Mouse (Mus musculus) cortical plate, adult 2 months (tissue): ENCODE data around the gene Tshr. TPM values are rescaled to one million over a fixed set of nuclear protein-coding genes. Genes with fewer than 3 reads are reported as not detected.
"Not testable (repeated sequence)": the region's sequence is repeated elsewhere in the genome, so short reads cannot be mapped to it uniquely, and the experiment has no call there.

Experiments
- H3K27ac ChIP-seq: fragments of 200-500 bp; 2 replicates; pipeline ENCODE4 v1.5.1; 2012; ENCODE audit warnings: low read length, control low read depth, inconsistent platforms; ENCODE audit not compliant: insufficient read depth
- H3K4me1 ChIP-seq: fragments of 200-500 bp; 2 replicates; pipeline ENCODE4 v1.6.1; 2011; ENCODE audit warnings: low read length; ENCODE audit not compliant: control insufficient read depth, insufficient read depth
- H3K4me3 ChIP-seq: fragments of 200-500 bp; 2 replicates; pipeline ENCODE4 v1.5.1; 2011; ENCODE audit warnings: mild to moderate bottlenecking, low read length, control low read depth; ENCODE audit not compliant: insufficient read depth
- CTCF ChIP-seq: fragments of 200-500 bp; IDR thresholded peaks from 2 replicates; pipeline ENCODE4 v1.5.1; 2011; ENCODE audit warnings: mild to moderate bottlenecking, control low read depth, low read length; ENCODE audit not compliant: insufficient read depth; ENCODE audit errors: extremely low read depth
- POLR2A ChIP-seq: fragments of 200-500 bp; IDR thresholded peaks from 2 replicates; pipeline ENCODE4 v1.6.1; 2011; ENCODE audit warnings: mild to moderate bottlenecking, low read length, control low read depth; ENCODE audit not compliant: insufficient read depth; ENCODE audit errors: extremely low read depth
- polyA plus RNA-seq: library from polyadenylated mRNA; depleted of rRNA; stranded (reverse); fragments of >200 nt; gene quantifications from 2 replicates; pipeline ENCODE4 v1.2.3, GENCODE M21; 2012

Tshr gene
- polyA plus RNA-seq, 1 experiment = 0.23 TPM

- Histone ChIP-seq H3K27ac (no peak overlapping the region), H3K4me1 (peaks cover 2% of the 10 kb centered on the region; the same call in 1 of the 2 replicates), H3K4me3 (no peak overlapping the region)
- no peak for TF ChIP-seq CTCF
- no peak for TF ChIP-seq POLR2A
Measured at GRCm38 (mm10) chr12:91551773-91552526, 167.6 kb downstream of the Tshr start.

GRCm38 (mm10) chr12:91557358-91558005 lies 173.1 kb downstream of the Tshr start:
- not testable (repeated sequence) for H3K4me3 ChIP-seq

GRCm38 (mm10) chr12:91558152-91558551 lies 173.8 kb downstream of the Tshr start:
- not testable (repeated sequence) for H3K4me3 ChIP-seq, H3K27ac ChIP-seq, H3K4me1 ChIP-seq

More at GRCm38 (mm10) chr12:91557358-91558005, 173.1 kb downstream of the Tshr start:
- not testable (repeated sequence) for H3K27ac ChIP-seq, H3K4me1 ChIP-seq

- TF ChIP-seq CTCF (no peak), POLR2A (no peak)
- Histone ChIP-seq H3K4me1 (peaks cover 3% of the 10 kb centered on the region), H3K27ac (no peak overlapping the region), H3K4me3 (no peak overlapping the region)
Measured at GRCm38 (mm10) chr12:91567145-91567544, 182.8 kb downstream of the Tshr start.

GRCm38 (mm10) chr12:91569255-91569654 lies 184.9 kb downstream of the Tshr start:
- no peak overlapping the region for H3K27ac ChIP-seq
- H3K4me3 ChIP-seq = no peak overlapping the region
- no peak for TF ChIP-seq POLR2A
- TF ChIP-seq CTCF = no peak
- no peaks in the 10 kb centered on the region for H3K4me1 ChIP-seq

GRCm38 (mm10) chr12:91571708-91572107 lies 187.3 kb downstream of the Tshr start:
- Histone ChIP-seq H3K4me1 (no peaks in the 10 kb centered on the region), H3K27ac (no peak overlapping the region), H3K4me3 (no peak overlapping the region)
- no peak for TF ChIP-seq POLR2A
- no peak for TF ChIP-seq CTCF

GRCm38 (mm10) chr12:91579665-91580064 lies 195.3 kb downstream of the Tshr start:
- no peak overlapping the region for H3K27ac ChIP-seq
- H3K4me3 ChIP-seq = no peak overlapping the region
- TF ChIP-seq POLR2A (no peak), CTCF (no peak)
- peaks cover 4% of the 10 kb centered on the region for H3K4me1 ChIP-seq

GRCm38 (mm10) chr12:91581204-91582070 lies 197.1 kb downstream of the Tshr start:
- Histone ChIP-seq H3K27ac (no peak overlapping the region), H3K4me1 (peaks cover 7% of the 10 kb centered on the region), H3K4me3 (no peak overlapping the region)
- TF ChIP-seq CTCF (no peak), POLR2A (no peak)

- H3K4me1 ChIP-seq = peaks cover 7% of the 10 kb centered on the region
- H3K4me3 ChIP-seq = no peak overlapping the region
- TF ChIP-seq CTCF = no peak
- TF ChIP-seq POLR2A = no peak
- H3K27ac ChIP-seq = no peak overlapping the region
Measured at GRCm38 (mm10) chr12:91582362-91583002, 198.1 kb downstream of the Tshr start.
